Mouse (Mus musculus): ENCODE measurements around the gene Hal. TPM values are rescaled to one million over a fixed set of nuclear protein-coding genes. Genes with fewer than 3 reads are reported as not detected.

Gene Hal
- total and polyA plus RNA-seq, 3 experiments: 0.03 to 0.12 TPM; not detected in 1

DNA sequence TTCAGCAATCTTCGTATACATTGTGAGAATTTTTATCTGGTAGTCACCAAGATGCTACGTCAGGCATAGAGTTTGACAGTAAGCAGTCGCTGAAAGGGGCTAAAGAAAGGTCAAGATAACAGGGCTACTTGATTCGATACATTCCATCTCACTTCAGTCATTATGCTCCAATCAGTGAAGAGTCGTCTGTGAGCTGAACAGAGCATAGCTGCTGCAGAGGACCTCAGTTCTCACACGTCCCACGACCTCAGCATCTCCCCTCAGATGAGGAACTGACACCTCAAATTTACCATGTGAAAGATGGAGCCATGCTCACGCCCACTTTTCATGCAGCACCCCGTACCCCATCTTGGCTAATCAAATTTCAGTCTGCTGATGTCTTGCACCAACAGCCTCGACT lies 41.2 kb upstream of the Hal start:
- H3K79me2 ChIP-seq (ENCODE audit: control insufficient read depth, insufficient read depth, low read length, poor library complexity): no peaks in the 10 kb centered on the region
- DNase-seq (ENCODE audit: low read depth, low spot score): no peak
- H3K27me3 ChIP-seq (ENCODE audit: control insufficient read depth in 1 of 2, insufficient read depth in 2 of 2, low read length in 2 of 2): no peaks in the 10 kb centered on the region
- H3K36me3 ChIP-seq (ENCODE audit: control insufficient read depth in 1 of 2, insufficient read depth in 2 of 2, low read length in 2 of 2): peaks cover 0 to 15% of the 10 kb centered on the region in 2 experiments; a peak in 2 of 4 replicates
- no peak overlapping the region for H3K4me3 ChIP-seq (ENCODE audit: control insufficient read depth in 1 of 2, insufficient read depth in 1 of 2, low read depth in 2 of 2, low read length in 2 of 2)
- no peak overlapping the region for H3K27ac ChIP-seq (ENCODE audit: control insufficient read depth, low read depth, low read length)
- TF ChIP-seq NRF1 (IDR thresholded peaks at IDR 0.05; ENCODE audit: insufficient read depth, low read depth, low read length, poor library complexity, severe bottlenecking) (no peak), EP300 (IDR thresholded peaks at IDR 0.05; ENCODE audit: low read depth in 1 of 2, low read length in 2 of 2) (no peak), UBTF (IDR thresholded peaks at IDR 0.05; ENCODE audit: borderline replicate concordance, insufficient read depth, low read depth, low read length) (no peak), USF2 (IDR thresholded peaks at IDR 0.05; ENCODE audit: borderline replicate concordance in 1 of 2, insufficient read depth in 1 of 2, low read depth in 1 of 2, low read length in 2 of 2) (no peak), GABPA (IDR thresholded peaks at IDR 0.05; ENCODE audit: low read depth, low read length) (no peak), ZNF384 (IDR thresholded peaks at IDR 0.05; ENCODE audit: low read depth, low read length) (no peak)
- H3K4me1 ChIP-seq (ENCODE audit: control insufficient read depth in 1 of 2, insufficient read depth in 2 of 2, low read length in 2 of 2): peaks cover 12 to 26% of the 10 kb centered on the region in 2 experiments
- no peak overlapping the region for H3K9ac ChIP-seq (ENCODE audit: control insufficient read depth, low read depth, low read length, poor library complexity, severe bottlenecking)
- no peaks in the 10 kb centered on the region for H3K9me3 ChIP-seq (replicated peaks; ENCODE audit: insufficient read depth, low read length)

DNA sequence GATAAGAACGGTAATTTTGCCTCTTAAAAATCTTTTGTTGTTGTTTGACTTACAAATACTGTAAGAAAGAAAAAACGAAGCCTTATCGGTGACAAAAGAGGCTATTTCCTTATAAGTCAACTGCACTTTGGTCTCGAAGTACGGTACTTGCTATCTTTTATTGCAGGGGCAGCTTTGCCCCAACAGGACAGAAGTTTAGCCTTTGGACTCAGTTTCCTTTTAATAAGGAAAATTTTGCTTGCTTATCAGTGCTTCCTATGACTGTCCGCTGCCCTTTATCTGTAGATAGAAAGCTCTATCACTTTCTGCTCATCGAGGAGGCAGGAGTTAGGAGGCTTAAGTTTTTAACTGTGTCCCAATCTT lies 33.9 kb upstream of the Hal start:
- Histone ChIP-seq H3K79me2 (ENCODE audit: control insufficient read depth, insufficient read depth, low read length, poor library complexity) (peaks cover 22% of the 10 kb centered on the region), H3K9me3 (replicated peaks; ENCODE audit: insufficient read depth, low read length) (no peaks in the 10 kb centered on the region), H3K4me1 (ENCODE audit: control insufficient read depth in 1 of 2, insufficient read depth in 2 of 2, low read length in 2 of 2) (peaks cover 3 to 8% of the 10 kb centered on the region in 2 experiments; a peak in 3 of 4 replicates), H3K4me3 (ENCODE audit: control insufficient read depth in 1 of 2, insufficient read depth in 1 of 2, low read depth in 2 of 2, low read length in 2 of 2) (peak overlapping the region; percentile 57 to 89), H3K27me3 (ENCODE audit: control insufficient read depth in 1 of 2, insufficient read depth in 2 of 2, low read length in 2 of 2) (no peaks in the 10 kb centered on the region), H3K9ac (ENCODE audit: control insufficient read depth, low read depth, low read length, poor library complexity, severe bottlenecking) (peak overlapping the region; percentile 90), H3K27ac (ENCODE audit: control insufficient read depth, low read depth, low read length) (peak overlapping the region; percentile 57), H3K36me3 (ENCODE audit: control insufficient read depth in 1 of 2, insufficient read depth in 2 of 2, low read length in 2 of 2) (peaks cover 0 to 8% of the 10 kb centered on the region in 2 experiments; a peak in 2 of 4 replicates)
- TF ChIP-seq MYB (IDR thresholded peaks at IDR 0.05; ENCODE audit: low read depth, low read length) (no peak), MEF2A (IDR thresholded peaks at IDR 0.05; ENCODE audit: extremely low read depth, insufficient replicate concordance, low read depth, low read length, poor library complexity, severe bottlenecking) (no peak), MXI1 (IDR thresholded peaks at IDR 0.05; ENCODE audit: low read depth, low read length) (no peak), ETS1 (IDR thresholded peaks at IDR 0.05; ENCODE audit: low read depth, low read length) (no peak), CHD2 (IDR thresholded peaks at IDR 0.05; ENCODE audit: low read length) (no peak), HCFC1 (IDR thresholded peaks at IDR 0.05; ENCODE audit: low read depth, low read length) (no peak), MAX (IDR thresholded peaks at IDR 0.05; ENCODE audit: low read length) (no peak), CHD1 (IDR thresholded peaks at IDR 0.05; ENCODE audit: low read depth, low read length) (no peak), KAT2A (conservative IDR thresholded peaks at IDR 0.05; ENCODE audit: low read depth, low read length) (0 out of 2 replicates have a peak, but pooled peaks have one; percentile 15), GABPA (IDR thresholded peaks at IDR 0.05; ENCODE audit: low read depth, low read length) (no peak), ELF1 (IDR thresholded peaks at IDR 0.05; ENCODE audit: low read depth, low read length) (peak; percentile 20; the same call in 1 of the 2 replicates), POLR2AphosphoS5 (IDR thresholded peaks at IDR 0.05; ENCODE audit: borderline replicate concordance, low read depth, low read length) (no peak), POLR2A (IDR thresholded peaks at IDR 0.05; ENCODE audit: control insufficient read depth in 1 of 2, insufficient read depth in 1 of 2, low read depth in 1 of 2, low read length in 2 of 2, poor library complexity in 1 of 2) (no peak), SIN3A (IDR thresholded peaks at IDR 0.05; ENCODE audit: low read length) (no peak), RCOR1 (IDR thresholded peaks at IDR 0.05; ENCODE audit: low read depth, low read length) (no peak), ZKSCAN1 (IDR thresholded peaks at IDR 0.05; ENCODE audit: low read depth, low read length) (no peak), POLR2AphosphoS2 (IDR thresholded peaks at IDR 0.05; ENCODE audit: low read length) (no peak), BHLHE40 (IDR thresholded peaks at IDR 0.05; ENCODE audit: borderline replicate concordance, low read depth, low read length) (no peak), MAZ (IDR thresholded peaks at IDR 0.05; ENCODE audit: low read depth, low read length) (no peak), UBTF (IDR thresholded peaks at IDR 0.05; ENCODE audit: borderline replicate concordance, insufficient read depth, low read depth, low read length) (no peak), EP300 (IDR thresholded peaks at IDR 0.05; ENCODE audit: low read depth in 1 of 2, low read length in 2 of 2) (peak; percentile 11 to 28; a peak in 1 of 4 replicates), ZNF384 (IDR thresholded peaks at IDR 0.05; ENCODE audit: low read depth, low read length) (peak; percentile 35; the same call in 1 of the 2 replicates), GATA1 (IDR thresholded peaks at IDR 0.05; ENCODE audit: low read depth, low read length) (no peak; the same call in 1 of the 2 replicates)
- DNase-seq (ENCODE audit: low read depth, low spot score): no peak

All from MEL (cell line).